Mouse (Mus musculus) left cerebral cortex, postnatal 14 days (tissue): ENCODE measurements around the gene Kat5. TPM values are rescaled to one million over a fixed set of nuclear protein-coding genes. Genes with fewer than 3 reads are reported as not detected.

Source experiments
- DNase-seq, 2 experiments: peaks; one replicate each; pipeline ENCODE4 v3.0.0; 2021 to 2022; ENCODE audit warnings: low spot score in 2 of 2, mixed read lengths in 1 of 2
- intact Hi-C: fragments of 180-260 bp; cut with DNase I; formaldehyde crosslinking; loops from one replicate; pipeline ENCODE4 v1.15.1; 2025
- long read RNA-seq, 2 experiments: library from polyadenylated mRNA; stranded (forward); transcript quantifications; one replicate each; pipeline ENCODE4 v2.0.0; 2021
- total RNA-seq, 2 experiments: library from RNA; stranded (reverse); gene quantifications; 2 replicates each; pipeline ENCODE4 v1.2.3; 2021

The Kat5 gene
- 10 to 100 TPM; 76.1 to 81.7 TPM for total RNA-seq
- long read RNA-seq, experiment 1, transcript Kat5-211 (11 exons, 1,960 nt), result major isoform, 17 of 99 reads
- long read RNA-seq, experiment 1, transcript Kat5-201 (14 exons, 2,154 nt), result minor isoform, 13 of 99 reads
- long read RNA-seq, experiment 1, transcript Kat5-206 (13 exons, 1,386 nt), result minor isoform, 14 of 99 reads
- long read RNA-seq, experiment 1, transcript Kat5-202 (12 exons, 1,905 nt), result minor isoform, 10 of 99 reads
- long read RNA-seq, experiment 1, partial matches to known transcripts, result 35 of 99 reads
- long read RNA-seq, experiment 1, other reads (novel, unspliced or antisense), result 10 of 99 reads
- long read RNA-seq, experiment 2, transcript Kat5-211 (11 exons, 1,960 nt), result minor isoform, 9 of 82 reads
- long read RNA-seq, experiment 2, transcript Kat5-201 (14 exons, 2,154 nt), result major isoform, 14 of 82 reads
- long read RNA-seq, experiment 2, transcript Kat5-206 (13 exons, 1,386 nt), result minor isoform, 9 of 82 reads
- long read RNA-seq, experiment 2, transcript Kat5-202 (12 exons, 1,905 nt), result minor isoform, 8 of 82 reads
- long read RNA-seq, experiment 2, partial matches to known transcripts, result 31 of 82 reads
- long read RNA-seq, experiment 2, other reads (novel, unspliced or antisense), result 11 of 82 reads

DNA sequence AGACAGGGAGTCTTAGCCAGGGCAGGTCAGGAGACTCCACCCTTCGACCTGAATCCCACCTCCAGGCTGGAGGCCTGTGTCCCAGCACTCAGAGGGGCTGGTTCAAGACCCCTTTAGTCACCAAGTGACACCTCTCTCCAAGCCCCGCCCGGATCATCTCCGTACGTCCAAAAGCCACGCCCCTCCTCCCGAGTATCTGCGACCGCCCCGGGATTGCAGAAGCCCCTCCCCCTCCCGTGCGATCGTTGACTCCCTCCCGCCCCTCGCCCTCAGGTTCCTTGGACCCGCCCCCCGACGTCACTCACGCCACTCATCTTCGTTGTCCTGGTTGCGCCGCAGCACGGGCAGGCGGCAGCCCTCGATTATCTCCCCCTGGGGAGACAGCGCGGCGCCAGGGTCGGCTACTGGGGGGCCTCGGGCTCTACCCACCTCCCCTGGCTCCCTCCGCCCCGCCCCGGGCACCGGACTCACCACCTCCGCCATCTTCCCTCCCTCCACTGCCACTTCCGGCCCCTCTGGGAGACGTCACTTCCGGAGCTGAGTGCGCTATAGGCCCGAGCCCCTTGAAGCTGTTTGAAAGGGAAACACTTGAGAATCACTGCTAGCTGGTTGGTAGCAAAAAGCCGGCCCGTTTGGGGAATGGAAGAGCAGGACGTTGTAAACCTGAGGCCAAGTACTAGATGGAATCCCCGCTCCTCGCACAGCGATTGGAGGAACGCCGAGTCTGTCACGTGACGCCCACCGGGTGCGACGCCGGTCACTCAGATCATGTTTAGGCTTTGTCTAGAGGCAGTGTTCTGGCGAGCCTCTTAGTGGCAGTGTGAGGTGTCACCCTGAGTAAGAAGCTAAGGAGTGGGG lies at the start of gene Kat5:
TSS of gene Kat5 (minus strand) at position 691 of the 858 bp plus-strand sequence.
- intact Hi-C loops, result no loop called here

DNA sequence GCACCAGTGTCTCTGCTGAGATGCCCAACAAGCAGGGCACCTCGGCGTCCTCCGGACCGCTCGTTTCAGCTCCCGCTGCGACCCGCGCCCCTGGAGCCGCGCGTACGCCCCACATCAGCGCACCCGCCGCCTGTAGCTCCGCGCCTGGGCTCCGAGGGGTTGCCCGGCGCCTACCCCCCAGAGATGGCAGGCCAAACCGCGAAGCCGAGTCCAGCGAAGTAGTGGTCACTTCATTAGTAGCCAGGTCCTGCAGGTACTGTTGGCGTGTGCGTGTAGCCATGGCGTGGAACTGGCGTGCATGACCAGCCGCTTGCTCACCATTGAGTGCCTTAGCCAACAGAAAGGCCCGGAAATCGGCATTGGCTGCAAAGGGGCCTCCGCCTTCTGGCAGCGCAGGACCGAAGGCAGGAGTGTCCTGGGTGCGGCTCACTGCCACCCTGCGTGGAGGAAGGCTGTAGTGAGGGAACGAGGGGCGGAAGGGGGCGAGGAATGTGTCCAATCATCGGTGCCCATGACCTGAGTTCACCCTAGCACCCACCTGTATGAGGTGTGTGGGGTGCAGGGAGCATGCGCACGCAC lies 44.8 kb upstream of the Kat5 start:
- intact Hi-C loops, result no loop called here
- no peak for DNase-seq

More for the DNA sequence above, at the start of gene Kat5:
- peak; percentile 88 to 92 for DNase-seq

GRCm38 (mm10) chr19:5653969-5654719 lies 44.1 kb upstream of the Kat5 start:
- intact Hi-C loops, result no loop called here
- no peak for DNase-seq

GRCm38 (mm10) chr19:5652570-5652969 lies 42.5 kb upstream of the Kat5 start:
- intact Hi-C loops, result no loop called here
- peak in 1 of 2 experiments; percentile 41 for DNase-seq

DNA sequence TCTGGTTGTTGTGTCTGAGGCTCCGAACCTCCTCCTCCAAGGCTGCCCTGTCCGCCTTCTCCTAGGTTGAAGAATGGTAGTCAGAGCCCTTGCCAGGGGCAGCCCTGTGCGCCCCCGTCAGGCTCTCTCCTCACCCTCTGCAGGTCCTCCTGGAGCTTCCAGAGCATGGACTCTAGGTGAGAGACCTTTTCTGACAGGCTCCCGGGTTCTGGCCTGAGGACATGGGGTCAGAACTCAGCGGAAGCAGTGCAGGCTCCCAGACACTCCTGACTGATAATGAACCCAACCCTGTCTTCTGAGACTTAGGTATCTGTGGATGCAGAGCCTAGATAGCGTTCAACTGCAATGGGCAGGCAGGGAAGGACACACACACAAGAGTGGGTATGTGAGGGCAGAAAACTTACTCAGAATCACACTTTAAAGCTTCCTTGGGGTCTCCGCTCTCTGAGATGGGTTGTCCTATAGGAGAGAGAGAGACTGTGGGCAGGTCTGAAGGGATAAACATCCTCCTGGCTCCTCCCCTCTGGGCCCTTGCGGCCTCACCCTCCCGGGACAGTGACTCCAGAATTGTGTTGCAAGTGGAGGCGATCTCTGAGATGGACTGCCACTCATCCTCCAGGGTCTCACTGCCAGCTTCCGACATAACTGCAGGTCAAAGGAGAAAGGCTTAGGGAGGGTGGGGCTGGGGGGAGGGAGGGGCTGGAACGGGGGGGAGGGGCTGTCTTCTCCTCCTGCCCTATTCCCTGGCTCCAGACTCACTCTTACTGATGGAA lies 41.7 kb upstream of the Kat5 start:
- intact Hi-C loops, result no loop called here
- no peak for DNase-seq

DNA sequence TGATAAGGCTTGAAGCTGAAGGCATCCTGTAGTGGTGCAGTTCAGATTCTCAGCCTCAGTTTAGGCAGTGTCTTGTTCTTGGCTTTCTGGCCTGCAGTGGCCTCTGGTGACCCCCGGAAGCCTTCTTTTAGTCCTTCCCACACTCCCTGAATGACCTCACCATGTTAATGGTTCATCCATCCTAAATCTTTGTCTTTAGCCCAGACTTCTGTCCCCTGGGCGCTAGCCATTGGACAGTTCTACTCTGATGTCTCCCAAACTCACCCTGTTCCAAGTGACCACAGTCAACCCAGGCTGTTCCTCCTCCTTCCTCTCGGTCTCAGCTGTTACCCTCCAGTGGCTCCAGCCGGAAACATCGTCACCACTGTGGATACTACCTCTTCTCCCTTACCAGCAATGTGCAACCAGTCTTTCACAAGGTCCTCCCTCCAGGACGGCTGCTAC lies 39.3 kb upstream of the Kat5 start:
- peak in 1 of 2 experiments; percentile 34 for DNase-seq
- intact Hi-C loops, result no loop called here

- DNase-seq, result peak; percentile 81
- intact Hi-C loops, result no loop called here
Measured at GRCm38 (mm10) chr19:5648401-5649297, 38.6 kb upstream of the Kat5 start.

- intact Hi-C loops, result no loop called here
- no peak for DNase-seq
Measured at GRCm38 (mm10) chr19:5647791-5648190, 37.8 kb upstream of the Kat5 start.

- no peak for DNase-seq
- intact Hi-C loops, result no loop called here
Measured at GRCm38 (mm10) chr19:5646731-5647330, 36.8 kb upstream of the Kat5 start.

DNA sequence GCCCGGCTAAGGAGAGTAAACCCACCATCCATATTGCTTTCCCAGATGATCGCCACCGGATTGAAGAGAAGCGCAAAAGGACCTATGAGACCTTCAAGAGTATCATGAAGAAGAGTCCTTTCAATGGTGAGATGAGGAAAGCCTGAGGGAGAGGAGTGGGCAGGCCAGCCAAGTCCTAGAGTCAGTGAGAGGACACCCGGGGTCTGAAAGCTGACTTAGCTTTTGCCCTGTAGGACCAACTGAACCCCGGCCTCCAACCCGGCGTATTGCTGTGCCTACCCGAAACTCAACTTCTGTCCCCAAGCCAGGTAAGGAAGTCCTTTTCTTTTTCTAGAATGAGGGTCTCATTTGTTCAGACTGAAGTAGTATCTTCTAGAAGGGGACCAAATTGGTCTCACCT lies 35.2 kb upstream of the Kat5 start:
- no peak for DNase-seq
- intact Hi-C loops, result no loop called here

- DNase-seq, result no peak
- intact Hi-C loops, result no loop called here
Measured at GRCm38 (mm10) chr19:5641641-5642040, 31.6 kb upstream of the Kat5 start.

DNA sequence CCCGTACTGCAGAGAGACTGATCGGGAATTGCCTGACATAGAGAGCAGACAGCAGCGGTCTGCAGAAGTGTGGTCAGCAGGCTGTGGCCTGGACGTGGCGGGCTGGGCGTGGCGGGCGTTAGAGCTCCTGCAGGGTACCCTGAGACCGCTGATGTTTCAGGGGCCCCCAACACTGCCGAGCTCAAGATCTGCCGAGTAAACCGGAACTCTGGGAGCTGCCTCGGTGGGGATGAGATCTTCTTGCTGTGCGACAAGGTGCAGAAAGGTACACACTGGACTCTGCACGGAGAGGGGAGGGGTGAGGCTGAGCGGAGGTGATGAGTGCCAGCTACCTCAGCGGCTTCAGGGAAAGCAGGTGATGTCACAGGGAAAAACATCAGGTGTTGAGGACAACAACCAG lies 31.0 kb upstream of the Kat5 start:
- DNase-seq, result no peak
- intact Hi-C loops, result no loop called here

DNA sequence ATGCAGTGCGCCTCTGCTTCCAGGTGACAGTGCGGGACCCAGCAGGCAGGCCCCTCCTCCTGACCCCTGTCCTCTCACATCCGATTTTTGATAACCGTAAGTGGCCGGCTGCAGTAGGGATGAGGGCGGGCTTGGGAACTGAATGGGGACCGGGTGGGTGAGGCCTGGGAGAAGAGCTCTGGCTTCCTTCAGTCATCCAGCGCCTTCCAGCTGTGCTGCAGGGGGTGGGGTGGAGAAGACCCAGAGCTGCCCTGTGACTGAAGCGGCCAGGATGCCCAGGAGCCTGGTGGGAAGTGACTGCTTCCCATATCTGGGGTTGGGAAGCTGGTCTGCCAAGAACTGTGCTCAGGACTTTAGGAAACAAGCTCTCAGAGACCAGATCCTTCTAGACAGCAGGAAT lies 30.3 kb upstream of the Kat5 start:
- no peak for DNase-seq
- intact Hi-C loops, result no loop called here

DNA sequence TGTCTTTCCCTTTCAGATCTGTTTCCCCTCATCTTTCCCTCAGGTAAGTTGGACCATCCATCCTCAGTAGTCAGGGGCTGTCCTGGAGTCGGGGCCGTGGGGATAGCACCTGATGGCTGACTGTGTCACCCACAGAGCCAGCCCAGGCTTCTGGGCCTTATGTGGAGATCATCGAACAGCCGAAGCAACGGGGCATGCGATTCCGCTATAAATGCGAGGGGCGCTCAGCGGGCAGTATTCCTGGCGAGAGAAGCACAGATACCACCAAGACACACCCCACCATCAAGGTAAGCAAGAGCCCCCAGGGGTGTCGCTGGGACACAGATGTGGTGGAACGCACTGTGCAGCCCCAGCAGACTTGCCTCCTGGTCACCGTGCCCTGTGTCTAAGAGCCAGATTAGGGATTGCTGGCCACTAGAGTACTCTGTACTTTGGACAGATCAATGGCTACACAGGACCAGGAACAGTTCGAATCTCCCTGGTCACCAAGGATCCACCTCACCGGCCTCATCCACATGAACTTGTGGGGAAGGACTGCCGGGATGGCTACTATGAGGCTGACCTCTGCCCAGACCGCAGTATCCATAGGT lies 28.5 kb upstream of the Kat5 start:
- intact Hi-C loops, result no loop called here
- no peak for DNase-seq

- DNase-seq, result peak; percentile 82 to 88
- intact Hi-C loops, result no loop called here
Measured at GRCm38 (mm10) chr19:5637069-5638047, 27.3 kb upstream of the Kat5 start, which contains the start of gene Rela. Gene Rela, plus strand, starts transcription at chr19:5637483.
